Mouse (Mus musculus) heart, embryonic 16.5 days (tissue): Measurements from ENCODE around the gene Tpt1. TPM values are rescaled to one million over a fixed set of nuclear protein-coding genes. Genes with fewer than 3 reads are reported as not detected.

Experiments used
- ATAC-seq: fragments of 200-750 bp; cut with Nextera tagmentation; replicated peaks from 2 replicates; pipeline ENCODE4 v1.8.0; 2017; ENCODE audit warnings: moderate number of reproducible peaks; ENCODE audit not compliant: insufficient read depth, low FRiP score; ENCODE audit errors: extremely low read depth
- H3K27ac ChIP-seq: fragments of 300-500 bp; sonication (generic); 2 replicates; pipeline ENCODE4 v1.5.1; 2014; ENCODE audit warnings: mild to moderate bottlenecking, low read length, control low read depth, moderate library complexity
- H3K27me3 ChIP-seq: fragments of 300-500 bp; sonication (generic); 2 replicates; pipeline ENCODE4 v1.6.1; 2014; ENCODE audit warnings: low read length, mixed read lengths; ENCODE audit not compliant: control insufficient read depth, insufficient read depth
- H3K36me3 ChIP-seq: fragments of 300-500 bp; sonication (generic); 2 replicates; pipeline ENCODE4 v1.6.1; 2014; ENCODE audit not compliant: control insufficient read depth, insufficient read depth
- H3K4me1 ChIP-seq: fragments of 300-500 bp; sonication (generic); 2 replicates; pipeline ENCODE4 v1.6.1; 2014; ENCODE audit warnings: low read length, mixed read lengths; ENCODE audit not compliant: control insufficient read depth, insufficient read depth
- H3K4me2 ChIP-seq: fragments of 300-500 bp; sonication (generic); 2 replicates; pipeline ENCODE4 v1.6.1; 2014; ENCODE audit warnings: low read depth, mild to moderate bottlenecking, control low read depth, low read length
- H3K4me3 ChIP-seq: fragments of 300-500 bp; sonication (generic); 2 replicates; pipeline ENCODE4 v1.5.1; 2014; ENCODE audit warnings: mild to moderate bottlenecking, control low read depth, low read length
- H3K9ac ChIP-seq: fragments of 300-500 bp; sonication (generic); 2 replicates; pipeline ENCODE4 v1.6.1; 2014; ENCODE audit warnings: low read length, control low read depth
- H3K9me3 ChIP-seq: fragments of 300-500 bp; sonication (generic); replicated peaks from 2 replicates; pipeline ENCODE4 v1.6.1; 2016; ENCODE audit warnings: low read length; ENCODE audit not compliant: control insufficient read depth
- WGBS: fragments of 180-500 bp; shearing (Covaris S2); extraction: QIAGEN DNeasy Blood & Tissue Kit; methylation state at CpG from one replicate; pipeline ENCODE4 v1.1.7; 2014; 5-methylcytosine and 5-hydroxymethylcytosine counted together
- polyA plus RNA-seq: library from polyadenylated mRNA; unstranded; fragments of >200 nt; fragmentation: Nextera tagmentation; extraction: Ambion mirVana; gene quantifications from 2 replicates; pipeline ENCODE4 v1.2.1, GENCODE M21; 2015

The Tpt1 gene
- 770 and 775 TPM in 2 replicates for polyA plus RNA-seq

DNA sequence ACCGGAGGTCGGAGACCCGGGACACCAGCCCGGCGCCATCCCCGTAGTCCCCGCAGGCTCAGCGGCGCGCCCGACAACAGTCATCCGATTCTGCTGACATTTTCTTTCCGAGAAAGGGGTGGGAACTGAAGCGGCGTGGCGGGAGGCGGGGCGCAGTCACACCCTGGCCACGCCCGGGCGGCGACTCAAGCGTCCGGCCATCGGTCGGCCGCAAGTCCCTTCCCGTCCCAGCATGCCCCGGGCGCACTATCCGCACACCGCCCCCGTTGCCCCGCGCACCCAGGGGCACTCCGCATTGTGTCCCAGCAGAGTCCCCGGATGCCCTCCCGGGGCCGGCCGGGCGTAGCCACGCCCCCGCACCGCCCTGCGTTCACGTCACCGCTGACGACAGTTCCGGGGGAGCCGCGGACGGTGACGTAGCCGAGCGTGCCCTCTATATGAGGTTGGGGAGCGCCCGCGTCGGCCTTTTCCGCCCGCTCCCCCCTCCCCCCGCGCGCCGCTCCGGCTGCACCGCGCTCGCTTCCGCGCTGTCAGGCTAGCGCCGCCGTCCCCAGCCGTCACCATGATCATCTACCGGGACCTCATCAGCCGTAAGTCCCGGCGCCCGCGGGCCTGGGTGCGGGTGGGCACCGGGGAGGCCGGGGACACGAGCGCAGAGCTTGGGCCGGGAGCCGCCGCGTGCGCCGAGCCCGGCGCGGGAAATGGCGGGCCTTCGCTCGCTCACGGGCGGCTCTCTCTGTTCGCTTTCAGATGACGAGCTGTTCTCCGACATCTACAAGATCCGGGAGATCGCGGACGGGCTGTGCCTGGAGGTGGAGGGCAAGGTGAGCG, at the start of gene Tpt1:
TSS of gene Tpt1 (plus strand) at position 227 of the 831 bp plus-strand sequence.
- WGBS: under 1% methylated on average over 95 of the region's 108 CpGs
- peak; percentile 98 for ATAC-seq

DNA sequence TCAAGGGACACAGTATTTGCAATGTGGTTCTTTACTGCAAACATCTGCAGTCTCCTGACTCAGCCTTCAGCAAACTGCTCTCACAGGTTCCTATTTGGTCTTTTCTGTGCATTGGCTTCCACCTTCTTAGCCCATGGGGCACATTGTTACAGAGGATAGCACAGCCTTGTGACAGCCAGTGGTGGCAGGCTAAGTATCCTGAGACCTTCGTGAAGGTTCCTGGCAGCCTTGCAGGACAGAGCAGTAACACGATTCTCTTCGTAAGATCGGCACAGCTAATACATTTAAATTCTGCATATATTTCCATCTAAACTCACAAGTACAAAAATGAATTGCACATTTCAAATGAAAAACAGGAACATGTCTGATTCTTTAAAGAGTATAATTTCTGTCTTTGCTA, 49.0 kb upstream of the Tpt1 start:
- no peaks in the 10 kb centered on the region for H3K27me3 ChIP-seq
- H3K36me3 ChIP-seq: no peaks in the 10 kb centered on the region
- no peak overlapping the region for H3K27ac ChIP-seq
- no peaks in the 10 kb centered on the region for H3K9me3 ChIP-seq
- ATAC-seq: no peak
- no peaks in the 10 kb centered on the region for H3K4me1 ChIP-seq
- H3K4me2 ChIP-seq: no peak overlapping the region
- H3K4me3 ChIP-seq: no peak overlapping the region
- H3K9ac ChIP-seq: no peak overlapping the region
- WGBS: 80% methylated on average over 4 of the region's 4 CpGs

More for the DNA sequence above, at the start of gene Tpt1:
- peak within 1 kb of the TSS; percentile 79 for H3K4me3 ChIP-seq
- peaks cover 29% of the 10 kb centered on the region for H3K4me1 ChIP-seq
- H3K9me3 ChIP-seq: no peaks in the 10 kb centered on the region
- peaks cover 35% of the 10 kb centered on the region for H3K36me3 ChIP-seq
- peak within 1 kb of the TSS; percentile 97 for H3K27ac ChIP-seq
- peak within 1 kb of the TSS; percentile 92 for H3K9ac ChIP-seq
- no peaks in the 10 kb centered on the region for H3K27me3 ChIP-seq
- H3K4me2 ChIP-seq: peak within 1 kb of the TSS; percentile 85

DNA sequence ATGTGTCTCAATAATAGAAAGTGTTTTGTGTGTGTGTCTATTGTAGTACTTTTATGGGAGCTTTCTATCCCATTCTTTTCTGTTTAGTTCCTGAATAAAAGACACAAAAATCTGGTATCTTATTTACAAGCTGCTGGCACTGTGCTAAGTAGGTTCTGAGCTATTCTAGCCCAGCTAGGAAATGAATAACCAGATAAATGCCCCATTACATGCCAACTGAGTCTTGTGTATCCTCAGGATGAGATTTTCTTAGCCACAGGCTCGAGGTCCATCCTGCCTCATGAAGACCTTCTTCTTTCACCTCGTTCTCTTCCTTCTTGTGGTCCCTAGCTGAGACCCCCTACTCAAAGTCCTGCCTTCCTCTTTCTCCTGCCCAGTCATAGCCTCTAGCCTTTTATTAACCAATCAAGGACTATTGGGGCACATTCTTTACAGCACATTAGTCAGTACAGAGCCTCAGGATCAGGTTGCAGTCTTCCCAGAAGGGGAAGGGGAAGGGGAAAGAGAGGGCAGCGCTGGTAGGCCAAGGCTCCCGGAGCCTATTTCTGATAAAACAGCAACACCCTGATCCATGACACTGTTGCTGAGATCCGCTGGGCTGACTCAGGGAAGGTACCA, 47.0 kb upstream of the Tpt1 start:
- Histone ChIP-seq H3K9me3 (no peaks in the 10 kb centered on the region), H3K36me3 (no peaks in the 10 kb centered on the region), H3K27ac (no peak overlapping the region), H3K4me1 (peaks cover 7% of the 10 kb centered on the region), H3K4me3 (no peak overlapping the region), H3K9ac (no peak overlapping the region), H3K4me2 (no peak overlapping the region), H3K27me3 (no peaks in the 10 kb centered on the region)
- WGBS: 42% methylated on average over 5 of the region's 5 CpGs
- ATAC-seq: no peak

DNA sequence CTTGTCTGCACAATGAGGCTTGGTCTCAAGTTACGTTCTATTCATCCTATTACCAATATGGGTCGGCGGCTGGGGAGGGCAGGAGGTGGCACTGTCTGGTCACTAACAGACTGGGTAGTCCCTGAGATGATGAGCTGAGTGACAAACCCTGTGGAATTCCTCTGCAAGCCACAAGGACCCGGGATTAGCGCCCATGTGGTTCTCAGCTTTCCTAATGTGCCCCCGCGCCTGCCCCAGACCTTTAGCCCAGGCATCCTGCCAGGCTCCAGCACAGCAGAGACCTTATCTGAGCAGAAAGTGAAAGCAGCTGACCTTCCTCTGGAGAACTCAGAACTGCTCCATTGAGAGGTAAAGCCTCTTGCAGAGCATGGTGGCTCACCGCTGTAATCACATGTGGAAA, 37.1 kb upstream of the Tpt1 start:
- Histone ChIP-seq H3K9me3 (no peaks in the 10 kb centered on the region), H3K4me1 (peaks cover 24% of the 10 kb centered on the region), H3K4me3 (peak overlapping the region; percentile 12; the same call in 1 of the 2 replicates), H3K36me3 (no peaks in the 10 kb centered on the region), H3K9ac (0 out of 2 replicates have a peak overlapping the region, but pooled peaks have one; percentile 1), H3K4me2 (peak overlapping the region; percentile 26; the same call in 1 of the 2 replicates), H3K27me3 (no peaks in the 10 kb centered on the region), H3K27ac (peak overlapping the region; percentile 77)
- 37% methylated on average over 8 of the region's 8 CpGs for WGBS
- ATAC-seq: peak; percentile 89

DNA sequence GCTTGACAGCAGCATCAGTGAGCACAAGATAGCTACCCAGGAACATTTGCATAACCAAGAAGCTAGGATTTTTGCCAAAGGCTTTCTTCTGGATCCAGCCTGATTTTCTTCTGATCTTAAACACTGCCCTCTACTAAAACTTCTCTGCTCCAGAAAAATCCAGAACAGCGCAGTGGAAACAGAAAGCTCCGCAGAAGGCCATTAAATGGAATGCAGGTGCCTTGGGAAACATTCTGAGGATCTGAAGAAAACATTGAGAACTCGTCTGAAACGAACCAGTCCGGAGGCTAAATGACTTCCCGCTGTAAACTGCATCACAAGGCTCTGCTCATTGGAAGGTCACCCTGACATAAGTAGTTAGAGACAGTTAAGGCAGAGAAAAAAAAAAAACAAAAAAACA, 35.0 kb upstream of the Tpt1 start:
- Histone ChIP-seq H3K9ac (no peak overlapping the region), H3K4me3 (no peak overlapping the region), H3K27ac (no peak overlapping the region), H3K27me3 (no peaks in the 10 kb centered on the region), H3K36me3 (no peaks in the 10 kb centered on the region), H3K4me1 (peaks cover 11% of the 10 kb centered on the region), H3K9me3 (no peaks in the 10 kb centered on the region), H3K4me2 (no peak overlapping the region)
- 85% methylated on average over 6 of the region's 6 CpGs for WGBS
- ATAC-seq: no peak

DNA sequence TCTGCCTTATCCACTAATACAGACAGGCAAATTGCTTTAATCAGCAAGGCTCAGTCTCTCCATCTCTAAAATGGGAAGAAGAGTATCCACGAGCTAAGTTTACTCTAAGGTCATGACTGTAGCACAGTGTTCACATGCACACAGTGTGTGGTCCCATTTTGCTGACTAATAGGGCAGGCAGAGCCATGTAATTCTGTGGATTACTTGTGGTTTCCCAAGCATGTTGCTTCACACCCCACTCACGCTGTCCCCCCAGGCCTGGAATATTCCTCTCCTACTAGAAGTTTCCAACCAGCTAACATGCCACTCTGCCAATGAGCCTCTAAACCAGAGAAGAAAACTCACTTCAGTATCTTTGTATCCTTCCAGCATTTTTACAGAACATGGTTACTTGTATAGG, 26.4 kb upstream of the Tpt1 start:
- no peak for ATAC-seq
- Histone ChIP-seq H3K4me2 (no peak overlapping the region), H3K4me3 (no peak overlapping the region), H3K4me1 (0 out of 2 replicates have a peak, but pooled peaks cover 2% of the 10 kb centered on the region), H3K9me3 (no peaks in the 10 kb centered on the region), H3K27me3 (no peaks in the 10 kb centered on the region), H3K36me3 (no peaks in the 10 kb centered on the region), H3K27ac (no peak overlapping the region), H3K9ac (no peak overlapping the region)
- WGBS: 79% methylated on average over 2 of the region's 2 CpGs

DNA sequence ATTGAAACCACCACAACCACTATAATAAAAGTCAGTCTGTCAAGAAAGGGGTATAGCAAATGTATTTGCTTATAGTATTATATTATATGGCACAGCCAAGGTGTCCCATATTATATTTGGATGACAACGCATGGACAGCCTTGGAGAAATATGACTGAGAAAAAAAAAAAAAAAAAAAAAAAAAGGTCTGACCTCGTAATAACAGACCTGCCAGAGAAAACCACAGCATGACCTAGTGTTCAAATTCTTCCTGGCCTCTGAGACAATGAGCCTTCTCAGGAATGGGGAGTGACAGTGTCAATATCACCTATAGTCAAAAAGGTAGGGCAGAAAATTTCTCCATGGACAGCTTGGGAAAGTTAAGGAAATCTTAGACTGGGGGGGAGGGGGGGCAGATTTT, 25.6 kb upstream of the Tpt1 start:
- no peak overlapping the region for H3K4me3 ChIP-seq
- 72% methylated on average over 2 of the region's 2 CpGs for WGBS
- ATAC-seq: no peak

DNA sequence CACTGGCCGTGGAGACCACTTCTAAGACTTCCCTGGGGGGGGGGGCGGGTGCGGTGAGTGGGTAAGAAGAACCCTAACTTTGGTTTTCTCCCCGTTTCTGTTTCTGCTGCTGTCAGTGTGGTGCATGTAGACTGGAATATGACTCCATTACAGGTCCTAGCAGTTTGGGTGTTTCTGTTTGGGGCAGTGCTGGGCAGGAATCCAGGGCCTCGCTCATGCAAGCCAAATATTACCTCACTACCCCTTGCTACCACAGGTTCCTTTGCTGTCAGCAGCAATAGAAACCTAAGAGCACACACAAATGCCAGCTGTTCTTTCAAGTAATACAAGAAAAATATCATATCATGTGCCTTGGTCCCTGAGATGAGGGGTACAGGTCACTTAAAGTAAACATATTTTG, 24.9 kb upstream of the Tpt1 start:
- H3K27ac ChIP-seq: peak overlapping the region; percentile 8; the same call in 1 of the 2 replicates
- no peak overlapping the region for H3K4me3 ChIP-seq
- 67% methylated on average over 5 of the region's 5 CpGs for WGBS
- peak; percentile 45; the same call in 1 of the 2 replicates for ATAC-seq
- no peaks in the 10 kb centered on the region for H3K36me3 ChIP-seq
- no peak overlapping the region for H3K4me2 ChIP-seq
- H3K9ac ChIP-seq: no peak overlapping the region
- no peaks in the 10 kb centered on the region for H3K27me3 ChIP-seq
- 0 out of 2 replicates have a peak, but pooled peaks cover 2% of the 10 kb centered on the region for H3K4me1 ChIP-seq
- H3K9me3 ChIP-seq: no peaks in the 10 kb centered on the region

More for the DNA sequence above, 25.6 kb upstream of the Tpt1 start:
- Histone ChIP-seq H3K9ac (no peak overlapping the region), H3K4me2 (no peak overlapping the region), H3K36me3 (no peaks in the 10 kb centered on the region), H3K27me3 (no peaks in the 10 kb centered on the region), H3K9me3 (no peaks in the 10 kb centered on the region), H3K4me1 (0 out of 2 replicates have a peak, but pooled peaks cover 2% of the 10 kb centered on the region), H3K27ac (no peak overlapping the region)

DNA sequence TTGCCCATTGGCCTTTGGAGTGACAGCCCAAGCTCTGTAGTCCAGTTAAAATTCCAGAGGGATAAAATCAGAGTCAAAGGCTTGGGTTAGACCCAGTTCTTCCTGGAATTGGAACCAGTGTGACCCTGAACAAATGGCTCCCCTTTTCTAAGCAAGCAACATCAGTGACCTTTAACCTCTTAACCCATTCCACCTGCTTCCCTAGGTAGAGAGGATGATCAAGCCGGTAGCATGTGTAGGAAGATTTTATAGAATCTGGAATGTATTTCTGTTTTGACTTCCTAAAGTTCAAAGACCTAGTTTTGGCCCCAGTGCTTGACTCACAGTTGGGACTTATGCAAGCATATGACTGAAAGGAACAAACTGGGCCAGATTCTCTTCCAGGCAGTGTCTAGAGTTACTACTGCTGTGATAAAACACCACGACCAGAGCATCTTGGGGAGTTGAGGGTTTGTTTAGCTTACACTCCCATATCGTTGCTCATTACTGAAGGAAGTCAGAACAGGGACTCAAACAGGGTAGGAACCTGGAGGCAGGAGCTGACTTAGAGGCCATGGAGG, 18.0 kb upstream of the Tpt1 start:
- no peaks in the 10 kb centered on the region for H3K36me3 ChIP-seq
- no peak overlapping the region for H3K4me3 ChIP-seq
- WGBS: 59% methylated on average over 3 of the region's 3 CpGs
- H3K9ac ChIP-seq: no peak overlapping the region
- no peaks in the 10 kb centered on the region for H3K9me3 ChIP-seq
- ATAC-seq: no peak
- H3K4me1 ChIP-seq: peaks cover 12% of the 10 kb centered on the region
- no peak overlapping the region for H3K27ac ChIP-seq
- no peaks in the 10 kb centered on the region for H3K27me3 ChIP-seq
- H3K4me2 ChIP-seq: no peak overlapping the region
